Mouse (Mus musculus) midbrain, embryonic 13.5 days (tissue): ENCODE results near the gene Tdp1. TPM values are rescaled to one million over a fixed set of nuclear protein-coding genes. Genes with fewer than 3 reads are reported as not detected.

Source experiments
- ATAC-seq: fragments of 200-750 bp; cut with Nextera tagmentation; 2 replicates; pipeline ENCODE4 v1.8.0; 2017; ENCODE audit warnings: mild to moderate bottlenecking, moderate TSS enrichment, moderate library complexity
- H3K27ac ChIP-seq: fragments of 300-500 bp; sonication (generic); 2 replicates; pipeline ENCODE4 v1.5.1; 2015; ENCODE audit warnings: inconsistent platforms, mild to moderate bottlenecking, moderate library complexity
- H3K27me3 ChIP-seq: fragments of 300-500 bp; sonication (generic); 2 replicates; pipeline ENCODE4 v1.6.1; 2015; ENCODE audit warnings: mild to moderate bottlenecking, inconsistent platforms
- H3K36me3 ChIP-seq: fragments of 300-500 bp; sonication (generic); 2 replicates; pipeline ENCODE4 v1.6.1; 2015; ENCODE audit warnings: mild to moderate bottlenecking, inconsistent platforms
- H3K4me1 ChIP-seq: fragments of 300-500 bp; sonication (generic); replicated peaks from 2 replicates; pipeline ENCODE4 v1.6.1; 2015; ENCODE audit warnings: inconsistent platforms
- H3K4me2 ChIP-seq: fragments of 300-500 bp; sonication (generic); replicated peaks from 2 replicates; pipeline ENCODE4 v1.6.1; 2015; ENCODE audit warnings: moderate library complexity, mild to moderate bottlenecking, inconsistent platforms
- H3K4me3 ChIP-seq: fragments of 300-500 bp; sonication (generic); replicated peaks from 2 replicates; pipeline ENCODE4 v1.5.1; 2015; ENCODE audit warnings: mild to moderate bottlenecking, inconsistent platforms
- H3K9ac ChIP-seq: fragments of 300-500 bp; sonication (generic); replicated peaks from 2 replicates; pipeline ENCODE4 v1.6.1; 2015; ENCODE audit warnings: mild to moderate bottlenecking, inconsistent platforms
- H3K9me3 ChIP-seq: fragments of 300-500 bp; sonication (generic); 2 replicates; pipeline ENCODE4 v1.6.1; 2016; ENCODE audit warnings: mild to moderate bottlenecking, inconsistent platforms
- WGBS: fragments of 180-500 bp; shearing (Covaris S2); methylation state at CpG from one replicate; pipeline ENCODE4 v1.1.7; 2015; 5-methylcytosine and 5-hydroxymethylcytosine counted together
- polyA plus RNA-seq: library from polyadenylated mRNA; unstranded; fragments of >200 nt; fragmentation: Nextera tagmentation; extraction: Ambion mirVana; gene quantifications from 2 replicates; pipeline ENCODE4 v1.2.1, GENCODE M21; 2015

Tdp1 gene
- polyA plus RNA-seq, 1 experiment from 2014 or later = 57.3 TPM

DNA sequence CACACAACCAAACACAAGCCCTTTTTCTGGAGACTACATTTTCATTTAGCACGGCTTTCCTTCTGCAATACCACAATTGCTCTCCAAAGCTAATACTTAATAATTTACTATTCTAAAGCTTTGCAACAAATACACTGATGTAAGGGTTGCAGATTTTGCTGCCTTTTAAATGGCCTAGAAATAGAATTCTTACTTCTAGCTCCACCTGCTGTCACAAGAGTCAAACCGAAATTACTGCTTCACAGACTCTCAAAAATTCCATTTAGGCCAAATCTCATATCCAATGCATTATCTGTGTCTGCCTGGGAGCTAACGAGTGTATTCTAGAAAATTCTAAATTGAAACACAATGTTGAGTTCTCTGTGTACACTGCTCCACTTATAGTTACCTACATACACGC is 23.3 kb upstream of the Tdp1 start:
- Histone ChIP-seq H3K9me3 (no peaks in the 10 kb centered on the region), H3K36me3 (no peaks in the 10 kb centered on the region), H3K27me3 (no peaks in the 10 kb centered on the region), H3K27ac (no peak overlapping the region), H3K4me1 (peaks cover 14% of the 10 kb centered on the region), H3K4me2 (no peak overlapping the region), H3K4me3 (no peak overlapping the region), H3K9ac (no peak overlapping the region)
- WGBS = 81% methylated on average over 4 of the region's 4 CpGs
- ATAC-seq = no peak

DNA sequence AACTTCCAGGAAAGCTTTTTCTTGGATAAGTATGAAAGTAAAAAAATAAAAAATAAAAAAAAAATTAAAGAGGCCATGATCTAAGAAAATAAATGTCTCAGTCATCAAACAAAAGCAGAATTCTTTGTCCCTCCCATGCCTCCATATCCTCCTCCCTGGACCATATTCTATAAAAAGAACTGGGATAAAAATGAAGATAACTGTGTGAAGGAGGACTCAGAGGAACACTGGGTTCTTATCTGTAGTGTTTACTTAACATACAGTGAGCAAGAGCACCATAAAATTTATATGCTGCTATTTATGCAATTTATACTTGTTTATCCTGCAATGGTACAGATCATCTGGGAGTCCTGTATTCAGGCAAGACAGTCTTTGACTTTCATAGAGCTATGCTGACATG is 19.7 kb upstream of the Tdp1 start:
- H3K27me3 ChIP-seq = no peaks in the 10 kb centered on the region
- H3K36me3 ChIP-seq = no peaks in the 10 kb centered on the region
- no peak overlapping the region for H3K4me3 ChIP-seq
- H3K4me1 ChIP-seq = 0 out of 2 replicates have a peak, but pooled peaks cover 3% of the 10 kb centered on the region
- ATAC-seq = no peak
- H3K9ac ChIP-seq = no peak overlapping the region
- H3K27ac ChIP-seq = no peak overlapping the region
- H3K9me3 ChIP-seq = no peaks in the 10 kb centered on the region
- H3K4me2 ChIP-seq = no peak overlapping the region

DNA sequence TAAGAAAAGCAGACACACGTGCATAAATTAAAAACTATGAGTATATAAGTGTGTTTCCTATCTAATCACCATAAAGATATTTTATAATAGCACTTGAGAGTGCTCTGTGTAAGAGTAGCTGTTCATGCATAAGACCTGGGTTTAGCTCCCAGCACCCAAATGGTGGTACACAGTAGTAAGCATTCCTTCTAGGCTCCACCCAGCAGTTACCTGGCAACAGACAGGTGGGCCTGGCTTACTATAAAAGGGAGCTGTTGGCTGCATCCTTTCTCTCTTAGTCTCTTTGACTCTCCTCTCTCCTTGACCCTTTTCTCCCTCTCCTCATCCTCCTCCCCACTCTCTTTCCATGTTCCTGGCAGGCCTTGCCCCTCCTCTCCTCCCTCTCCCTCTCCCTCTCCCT is 15.5 kb upstream of the Tdp1 start:
- Histone ChIP-seq H3K9ac (no peak overlapping the region), H3K4me1 (peaks cover 7% of the 10 kb centered on the region), H3K9me3 (no peaks in the 10 kb centered on the region), H3K27ac (no peak overlapping the region), H3K36me3 (no peaks in the 10 kb centered on the region), H3K4me2 (no peak overlapping the region), H3K27me3 (no peaks in the 10 kb centered on the region), H3K4me3 (no peak overlapping the region)
- ATAC-seq = no peak
- WGBS = 91% methylated on average over 1 of the region's 1 CpGs

DNA sequence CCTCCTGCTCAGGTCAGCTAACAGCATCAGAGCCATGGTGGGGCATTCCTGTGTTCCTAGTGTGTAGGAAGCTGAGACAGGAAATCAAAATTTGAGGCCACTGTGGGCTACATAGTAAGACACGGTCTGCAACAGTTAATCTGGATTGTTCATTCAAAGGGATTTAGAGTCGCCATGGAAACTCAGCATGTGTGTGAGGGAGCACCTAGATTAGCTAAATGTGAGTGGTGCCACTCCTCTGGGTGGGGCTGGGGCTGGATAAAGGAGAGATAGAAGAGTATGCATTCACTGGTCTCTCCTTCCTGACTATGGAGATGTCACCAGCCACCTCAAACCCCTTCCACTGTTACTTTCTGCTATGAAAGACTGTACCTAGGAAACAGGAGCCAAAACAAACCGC is 10.9 kb upstream of the Tdp1 start:
- peaks cover 7% of the 10 kb centered on the region for H3K4me1 ChIP-seq
- H3K27me3 ChIP-seq = no peaks in the 10 kb centered on the region
- no peak for ATAC-seq

DNA sequence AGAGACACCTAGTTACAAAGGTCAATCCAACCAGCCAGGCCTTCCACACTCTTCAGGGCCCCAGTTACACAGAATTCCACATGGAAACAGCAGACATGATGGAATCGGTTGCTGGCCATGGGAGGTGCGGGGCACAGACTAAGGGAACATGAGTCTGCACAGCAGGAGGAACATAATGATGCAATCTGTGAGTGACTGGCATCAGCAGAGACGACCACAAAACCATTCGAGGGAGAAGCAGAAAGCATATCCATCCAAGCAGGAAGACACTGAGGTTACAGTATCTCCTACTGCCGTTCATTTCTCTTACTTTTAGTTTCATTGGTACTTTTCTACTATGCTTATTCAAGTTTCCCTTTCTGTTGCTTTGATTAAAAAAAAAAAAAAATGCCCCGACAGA is 9.7 kb upstream of the Tdp1 start:
- Histone ChIP-seq H3K27me3 (no peaks in the 10 kb centered on the region), H3K9me3 (no peaks in the 10 kb centered on the region), H3K4me3 (no peak overlapping the region), H3K4me1 (peaks cover 7% of the 10 kb centered on the region), H3K27ac (no peak overlapping the region), H3K4me2 (no peak overlapping the region), H3K9ac (no peak overlapping the region), H3K36me3 (no peaks in the 10 kb centered on the region)
- ATAC-seq = no peak
- WGBS = 85% methylated on average over 6 of the region's 6 CpGs

More for the DNA sequence above, 10.9 kb upstream of the Tdp1 start:
- Histone ChIP-seq H3K9ac (no peak overlapping the region), H3K4me3 (no peak overlapping the region), H3K9me3 (no peaks in the 10 kb centered on the region), H3K36me3 (no peaks in the 10 kb centered on the region), H3K4me2 (no peak overlapping the region), H3K27ac (no peak overlapping the region)
- WGBS = 30% methylated on average over 3 of the region's 3 CpGs

DNA sequence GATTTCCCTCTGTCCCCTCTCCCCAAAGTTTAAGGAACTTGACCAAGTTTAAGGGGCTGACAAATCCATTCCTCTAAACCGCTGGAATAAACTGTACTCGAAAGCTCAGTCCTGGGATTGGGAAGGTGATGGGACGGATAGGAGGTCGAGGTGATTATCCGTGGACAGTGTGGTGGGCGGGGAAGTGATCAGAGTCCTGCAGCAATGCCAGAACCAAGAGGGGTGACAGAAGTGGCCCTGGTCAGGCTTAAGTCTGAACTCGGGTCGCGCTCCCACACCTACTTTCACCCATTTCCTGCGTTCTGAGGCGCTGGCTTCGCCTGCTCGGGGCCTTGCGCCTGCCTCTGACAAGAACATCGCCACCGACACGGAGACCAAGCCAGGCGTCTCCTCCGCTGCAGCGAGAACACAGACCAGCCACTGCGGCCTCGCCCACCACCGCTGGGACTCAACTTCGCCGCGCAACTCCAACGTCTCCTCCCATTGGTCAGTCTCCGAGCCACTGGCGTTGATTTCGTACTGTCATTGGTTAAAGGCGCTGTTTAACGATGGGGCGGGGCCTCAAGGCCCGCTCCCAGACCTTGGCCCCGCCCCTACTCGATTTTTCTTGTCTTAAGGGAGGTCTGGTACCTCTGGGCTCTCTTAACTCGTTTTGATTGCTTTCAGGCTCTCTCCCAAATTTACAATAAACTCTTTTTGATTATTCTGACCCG is 1.2 kb upstream of the Tdp1 start:
- Histone ChIP-seq H3K27me3 (no peaks in the 10 kb centered on the region), H3K4me1 (peaks cover 39% of the 10 kb centered on the region), H3K36me3 (peaks cover 2% of the 10 kb centered on the region; the same call in 1 of the 2 replicates), H3K4me3 (peak overlapping the region; percentile 87), H3K9me3 (no peaks in the 10 kb centered on the region), H3K27ac (peak overlapping the region; percentile 84), H3K4me2 (peak overlapping the region; percentile 92), H3K9ac (peak overlapping the region; percentile 66)
- under 1% methylated on average over 38 of the region's 38 CpGs for WGBS
- peak; percentile 92 for ATAC-seq

DNA sequence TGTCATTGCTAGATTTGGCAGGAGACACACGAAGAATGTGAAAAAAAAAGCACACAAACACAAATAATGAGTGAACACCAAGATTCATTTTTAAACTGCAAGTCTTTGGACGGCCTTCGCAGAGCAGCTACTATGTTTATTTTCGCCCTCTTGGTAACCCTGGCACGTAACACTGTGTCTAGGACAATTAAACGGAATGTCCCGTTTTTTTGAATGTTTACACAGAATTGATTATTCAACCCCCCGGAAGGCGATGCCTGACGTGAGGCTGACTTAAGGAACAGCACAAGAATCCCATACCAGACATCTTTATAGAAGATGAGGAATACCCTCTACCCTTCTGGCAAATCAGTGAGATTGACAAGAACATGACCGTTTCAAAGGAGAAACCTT is 608 bp upstream of the Tdp1 start:
- WGBS = 0% methylated on average over 11 of the region's 11 CpGs
- peak; percentile 60 for ATAC-seq
- H3K36me3 ChIP-seq = peaks cover 3% of the 10 kb centered on the region; the same call in 1 of the 2 replicates
- H3K4me3 ChIP-seq = peak overlapping the region; percentile 87
- peak overlapping the region; percentile 66 for H3K9ac ChIP-seq
- no peaks in the 10 kb centered on the region for H3K9me3 ChIP-seq
- peak overlapping the region; percentile 84 for H3K27ac ChIP-seq
- H3K4me1 ChIP-seq = peaks cover 39% of the 10 kb centered on the region
- H3K4me2 ChIP-seq = peak overlapping the region; percentile 92
- H3K27me3 ChIP-seq = no peaks in the 10 kb centered on the region

DNA sequence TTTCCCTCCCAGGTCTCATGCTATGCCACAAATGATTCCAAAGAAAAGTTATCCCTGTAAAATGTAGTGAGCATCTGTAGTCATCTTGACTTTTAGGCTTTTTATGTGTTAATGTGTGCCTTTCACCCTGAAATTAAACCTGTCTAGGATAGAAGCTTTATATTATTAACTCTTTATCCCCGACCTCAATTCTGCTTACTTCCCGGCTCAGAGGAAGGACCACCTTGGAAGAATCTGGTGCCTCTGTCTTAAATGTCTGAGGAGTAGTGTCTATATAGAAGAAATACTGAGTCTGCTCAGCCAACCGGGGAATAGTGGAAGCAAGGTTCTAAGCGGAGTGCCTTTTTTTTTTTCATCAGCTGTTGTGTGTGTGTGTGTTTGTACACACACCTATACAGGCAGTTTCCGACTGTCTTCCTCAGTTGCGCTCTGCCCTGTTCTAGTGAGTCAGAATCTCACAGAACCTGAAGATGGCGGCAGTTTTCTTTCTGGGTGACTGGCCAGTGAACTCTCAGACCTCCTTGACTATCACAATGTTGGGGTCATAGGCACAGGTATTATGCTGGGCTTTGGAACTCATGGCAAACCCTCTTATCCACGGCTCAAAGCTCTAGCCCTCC is 1.1 kb downstream of the Tdp1 start:
- H3K9me3 ChIP-seq = no peaks in the 10 kb centered on the region
- peaks cover 7% of the 10 kb centered on the region for H3K36me3 ChIP-seq
- H3K4me2 ChIP-seq = peak overlapping the region; percentile 92
- H3K27ac ChIP-seq = no peak overlapping the region
- peak overlapping the region; percentile 95 for H3K9ac ChIP-seq
- peak overlapping the region; percentile 87 for H3K4me3 ChIP-seq
- no peaks in the 10 kb centered on the region for H3K27me3 ChIP-seq
- H3K4me1 ChIP-seq = peaks cover 39% of the 10 kb centered on the region
- WGBS = 38% methylated on average over 8 of the region's 8 CpGs
- no peak for ATAC-seq

DNA sequence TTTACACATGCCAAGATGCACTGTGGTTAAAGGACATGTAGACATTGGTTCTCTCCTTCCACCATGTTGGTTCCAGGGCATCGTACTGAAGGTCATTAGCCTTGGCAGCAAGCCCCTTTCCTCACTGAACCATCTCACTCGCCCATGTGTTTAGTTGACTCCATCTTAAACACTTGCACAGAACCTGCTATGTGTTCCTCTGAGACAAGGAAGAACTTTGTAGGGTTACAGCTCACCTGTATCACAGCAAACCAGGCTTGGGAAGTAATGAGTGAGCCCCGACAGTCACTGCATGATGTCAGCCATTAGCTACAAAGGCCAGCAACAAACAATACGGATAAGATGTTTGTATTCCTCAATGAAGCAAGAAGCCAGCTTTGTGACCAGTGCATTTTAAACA is 13.5 kb downstream of the Tdp1 start:
- Histone ChIP-seq H3K4me1 (no peaks in the 10 kb centered on the region), H3K4me2 (no peak overlapping the region), H3K36me3 (peaks cover 77% of the 10 kb centered on the region), H3K9ac (no peak overlapping the region), H3K27me3 (no peaks in the 10 kb centered on the region), H3K9me3 (no peaks in the 10 kb centered on the region), H3K27ac (no peak overlapping the region), H3K4me3 (no peak overlapping the region)
- ATAC-seq = no peak
- 96% methylated on average over 4 of the region's 4 CpGs for WGBS

DNA sequence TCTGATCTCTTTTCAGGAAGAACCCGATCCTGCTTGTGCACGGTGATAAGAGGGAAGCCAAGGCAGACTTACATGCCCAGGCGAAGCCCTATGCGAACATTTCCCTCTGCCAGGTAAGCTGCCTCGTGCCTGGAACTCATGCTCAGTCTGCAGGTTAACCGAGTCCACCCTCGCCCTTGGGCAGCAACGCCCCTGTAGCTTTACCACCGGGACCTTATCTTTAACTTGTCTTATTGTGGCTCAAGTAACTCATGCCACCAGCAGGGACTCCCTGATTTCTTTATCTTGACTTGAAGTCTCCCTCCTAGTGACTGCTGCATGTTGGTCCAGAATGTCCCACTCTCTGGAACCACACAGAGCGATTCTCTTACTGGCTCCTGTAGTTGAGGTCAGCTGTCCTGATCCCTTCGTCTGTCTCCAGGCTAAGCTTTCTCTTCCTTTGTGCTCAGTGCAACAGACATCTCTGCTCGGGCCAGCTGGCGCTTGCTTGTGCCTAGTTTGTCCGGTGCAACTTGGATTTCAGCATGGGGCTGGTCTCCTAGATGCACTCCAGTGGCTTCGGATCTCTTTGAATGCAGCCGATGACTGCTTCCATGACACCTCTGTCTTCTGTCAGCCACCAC is 14.0 kb downstream of the Tdp1 start:
- Histone ChIP-seq H3K27ac (no peak overlapping the region), H3K9ac (no peak overlapping the region), H3K4me1 (no peaks in the 10 kb centered on the region), H3K27me3 (no peaks in the 10 kb centered on the region), H3K36me3 (peaks cover 77% of the 10 kb centered on the region), H3K9me3 (no peaks in the 10 kb centered on the region), H3K4me3 (no peak overlapping the region), H3K4me2 (no peak overlapping the region)
- WGBS = 87% methylated on average over 16 of the region's 16 CpGs
- ATAC-seq = no peak

DNA sequence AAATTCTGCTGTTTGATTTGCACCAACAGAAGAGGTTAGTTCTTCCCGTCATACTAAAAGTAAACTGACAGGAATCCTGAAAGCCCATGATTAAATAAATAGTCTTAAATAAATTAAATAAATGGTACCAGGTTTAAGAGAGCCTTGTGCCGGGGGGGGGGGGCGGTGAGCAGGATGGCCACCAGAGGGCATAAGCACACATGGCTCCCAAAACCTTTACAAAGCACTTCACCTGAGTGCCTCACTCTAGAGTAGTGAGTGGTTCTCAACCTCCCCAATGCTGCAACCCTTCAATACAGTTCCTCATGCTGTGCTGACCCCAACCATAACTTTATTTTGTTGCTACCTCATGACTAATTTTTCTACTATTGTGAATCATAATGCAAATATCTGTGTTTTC is 15.7 kb downstream of the Tdp1 start:
- no peak overlapping the region for H3K4me2 ChIP-seq
- ATAC-seq = no peak
- WGBS = 90% methylated on average over 1 of the region's 3 CpGs

DNA sequence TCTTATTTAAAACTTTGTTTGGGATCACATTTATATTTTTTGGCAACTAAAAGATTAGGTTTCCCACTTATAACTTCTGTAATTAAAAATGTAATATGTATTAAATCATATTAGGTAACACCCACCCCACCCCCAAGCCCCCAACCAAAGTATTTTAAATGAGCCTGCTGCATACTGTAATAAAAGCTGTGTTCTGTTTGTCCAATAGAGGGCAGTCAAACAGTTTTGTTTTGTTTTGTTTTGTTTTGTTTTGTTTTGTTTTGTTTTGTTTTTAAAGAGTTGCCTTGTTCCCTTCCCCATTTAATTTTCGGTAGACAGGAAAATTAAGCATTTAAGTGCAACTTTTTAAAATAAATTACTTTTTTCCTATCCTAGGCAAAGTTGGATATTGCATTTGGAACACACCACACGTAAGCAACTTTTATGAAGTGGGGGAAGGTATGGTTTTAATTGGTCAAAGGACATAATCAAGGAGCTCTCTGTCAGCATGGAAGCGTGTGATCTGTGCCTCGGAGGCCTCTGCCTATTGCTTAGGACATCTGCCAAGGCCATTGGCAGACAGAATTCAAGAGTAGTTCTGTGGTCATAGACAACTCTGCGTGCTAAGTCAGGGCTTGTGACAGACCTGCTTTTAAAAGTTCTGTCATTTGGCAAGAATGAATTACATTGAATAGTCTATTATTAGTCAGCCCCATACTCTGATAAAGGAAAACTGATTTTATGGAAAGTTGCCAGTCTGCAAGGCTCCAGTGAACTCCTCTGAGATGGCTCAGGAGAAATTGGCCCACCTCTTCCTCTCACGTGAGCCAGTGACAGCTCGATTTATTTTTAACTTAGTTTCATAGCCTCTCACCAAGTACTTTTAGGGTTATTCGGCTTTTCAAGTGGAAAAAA is 17.9 kb downstream of the Tdp1 start:
- peaks cover 75% of the 10 kb centered on the region for H3K36me3 ChIP-seq
- no peak overlapping the region for H3K4me2 ChIP-seq
- H3K9ac ChIP-seq = no peak overlapping the region
- 89% methylated on average over 8 of the region's 8 CpGs for WGBS
- H3K4me3 ChIP-seq = no peak overlapping the region
- H3K9me3 ChIP-seq = no peaks in the 10 kb centered on the region
- no peaks in the 10 kb centered on the region for H3K4me1 ChIP-seq
- no peak for ATAC-seq
- H3K27me3 ChIP-seq = no peaks in the 10 kb centered on the region
- H3K27ac ChIP-seq = no peak overlapping the region

More for the DNA sequence above, 15.7 kb downstream of the Tdp1 start:
- Histone ChIP-seq H3K27me3 (no peaks in the 10 kb centered on the region), H3K4me1 (no peaks in the 10 kb centered on the region), H3K36me3 (peaks cover 76% of the 10 kb centered on the region), H3K9ac (no peak overlapping the region), H3K9me3 (no peaks in the 10 kb centered on the region), H3K4me3 (no peak overlapping the region), H3K27ac (no peak overlapping the region)
